Mouse (Mus musculus) E14TG2a.4 (cell line): Measurements from ENCODE around the gene Gm1123.

ENCODE experiments used
- H3K27me3 ChIP-seq: 2 replicates; pipeline ENCODE4 v1.6.1; 2014; ENCODE audit warnings: low read length, control low read depth; ENCODE audit not compliant: insufficient read depth
- H3K36me3 ChIP-seq: 2 replicates; pipeline ENCODE4 v1.6.1; 2014; ENCODE audit warnings: low read length, control low read depth; ENCODE audit not compliant: insufficient read depth
- H3K4me1 ChIP-seq: replicated peaks from 2 replicates; pipeline ENCODE4 v1.6.1; 2014; ENCODE audit warnings: low read depth, low read length, control low read depth
- H3K4me3 ChIP-seq: replicated peaks from 2 replicates; pipeline ENCODE4 v1.5.1; 2014; ENCODE audit warnings: mild to moderate bottlenecking, low read length
- H3K9me3 ChIP-seq: 2 replicates; pipeline ENCODE4 v1.6.1; 2014; ENCODE audit warnings: low read length, control low read depth
- CTCF ChIP-seq: conservative IDR thresholded peaks from 2 replicates; pipeline ENCODE4 v1.5.1; 2014; ENCODE audit warnings: low read length
- NANOG ChIP-seq: IDR thresholded peaks from 2 replicates; pipeline ENCODE4 v1.6.1; 2014; ENCODE audit warnings: borderline replicate concordance, low read length, mixed read lengths
- POU5F1 ChIP-seq: IDR thresholded peaks from 2 replicates; pipeline ENCODE4 v1.6.1; 2014; ENCODE audit warnings: low read length, borderline replicate concordance

Gm1123 gene

DNA sequence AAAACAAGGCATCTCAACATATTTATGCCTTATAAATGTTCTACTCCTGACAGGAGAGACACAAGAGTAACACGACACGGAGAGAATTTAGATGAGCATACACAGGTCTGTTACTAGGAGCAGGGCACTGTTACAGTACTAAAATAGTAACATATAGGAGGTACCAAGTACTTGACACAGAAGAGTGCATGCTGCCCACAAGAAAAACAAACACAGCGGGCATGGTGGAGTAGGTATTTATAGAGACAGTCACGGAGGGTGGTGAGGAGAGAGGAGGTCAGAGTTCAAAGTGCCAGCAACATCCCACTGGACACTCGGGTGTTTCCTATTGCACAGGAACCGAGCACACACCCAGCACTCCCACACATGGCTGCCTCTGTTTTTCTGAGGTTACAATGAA is 14.2 kb upstream of the Gm1123 start:
- H3K4me3 ChIP-seq, result no peak overlapping the region
- H3K9me3 ChIP-seq, result no peaks in the 10 kb centered on the region
- no peaks in the 10 kb centered on the region; the same call in 1 of the 2 replicates for H3K4me1 ChIP-seq
- H3K27me3 ChIP-seq, result no peaks in the 10 kb centered on the region
- no peak for TF ChIP-seq CTCF
- no peak for TF ChIP-seq NANOG
- no peak for TF ChIP-seq POU5F1
- H3K36me3 ChIP-seq, result peaks cover 79% of the 10 kb centered on the region

GRCm38 (mm10) chr9:99048724-99049250 is 13.3 kb upstream of the Gm1123 start:
- no peak for TF ChIP-seq CTCF
- no peak for TF ChIP-seq NANOG
- no peak for TF ChIP-seq POU5F1
- no peak overlapping the region for H3K4me3 ChIP-seq

DNA sequence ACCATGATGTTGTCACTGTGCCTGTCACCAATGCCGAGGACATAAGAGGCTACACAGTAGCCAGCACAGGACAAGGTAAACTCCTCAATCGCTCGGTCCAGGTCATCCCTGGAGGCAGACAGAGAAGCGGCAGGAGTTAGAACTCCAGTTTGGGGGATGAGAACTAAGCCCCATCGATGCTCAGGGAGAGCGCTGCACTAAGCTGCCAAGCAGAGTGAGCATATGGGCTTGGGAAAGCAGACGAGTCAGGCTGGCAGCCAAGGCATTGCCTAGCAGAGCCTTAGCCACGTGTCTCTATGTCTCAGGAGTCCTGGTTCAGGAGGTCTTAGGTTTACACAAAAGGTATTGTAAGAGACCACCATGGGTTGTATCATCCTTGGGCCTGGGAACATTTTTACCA is 9.2 kb upstream of the Gm1123 start:
- Histone ChIP-seq H3K36me3 (peaks cover 83% of the 10 kb centered on the region), H3K4me3 (no peak overlapping the region), H3K27me3 (no peaks in the 10 kb centered on the region), H3K4me1 (no peaks in the 10 kb centered on the region; the same call in none of the 2 replicates), H3K9me3 (no peaks in the 10 kb centered on the region)
- TF ChIP-seq CTCF (no peak), NANOG (no peak), POU5F1 (no peak)

More at GRCm38 (mm10) chr9:99048724-99049250, 13.3 kb upstream of the Gm1123 start:
- no peaks in the 10 kb centered on the region for H3K27me3 ChIP-seq
- H3K4me1 ChIP-seq, result no peaks in the 10 kb centered on the region; the same call in 1 of the 2 replicates
- peaks cover 79% of the 10 kb centered on the region for H3K36me3 ChIP-seq
- H3K9me3 ChIP-seq, result no peaks in the 10 kb centered on the region

DNA sequence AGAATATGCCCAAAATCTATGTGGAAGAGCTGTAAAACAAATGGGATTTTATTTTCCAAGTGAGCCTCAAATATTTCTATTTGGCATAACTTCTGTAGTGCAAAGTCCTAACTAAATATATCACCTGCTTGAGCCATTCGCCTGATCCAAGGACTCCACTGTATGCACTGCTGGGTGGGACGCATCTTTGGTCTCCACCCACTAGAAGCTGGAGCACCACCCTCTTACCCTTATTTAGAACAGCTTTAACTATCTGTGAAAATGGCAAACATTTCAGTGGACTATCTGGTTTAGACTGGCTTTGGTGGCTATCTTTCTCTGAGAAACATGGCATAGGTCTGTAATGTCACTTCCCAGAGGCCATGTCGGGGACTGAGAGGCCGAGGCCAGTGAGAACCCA is 7.1 kb upstream of the Gm1123 start:
- Histone ChIP-seq H3K36me3 (peaks cover 92% of the 10 kb centered on the region), H3K4me1 (no peaks in the 10 kb centered on the region; the same call in 1 of the 2 replicates), H3K27me3 (no peaks in the 10 kb centered on the region), H3K4me3 (no peak overlapping the region), H3K9me3 (no peaks in the 10 kb centered on the region)
- TF ChIP-seq CTCF (no peak), NANOG (no peak), POU5F1 (no peak)

- Histone ChIP-seq H3K4me1 (no peaks in the 10 kb centered on the region; the same call in 1 of the 2 replicates), H3K9me3 (no peaks in the 10 kb centered on the region), H3K27me3 (no peaks in the 10 kb centered on the region), H3K4me3 (no peak overlapping the region), H3K36me3 (peaks cover 90% of the 10 kb centered on the region)
- TF ChIP-seq NANOG (no peak), CTCF (no peak), POU5F1 (no peak)
Observed at GRCm38 (mm10) chr9:99041994-99042393, 6.5 kb upstream of the Gm1123 start.

- H3K27me3 ChIP-seq, result no peaks in the 10 kb centered on the region
- H3K36me3 ChIP-seq, result peaks cover 21% of the 10 kb centered on the region
- no peaks in the 10 kb centered on the region for H3K9me3 ChIP-seq
- no peak overlapping the region for H3K4me3 ChIP-seq
- H3K4me1 ChIP-seq, result peaks cover 14% of the 10 kb centered on the region
- TF ChIP-seq NANOG (no peak), CTCF (no peak), POU5F1 (no peak)
Observed at GRCm38 (mm10) chr9:99034111-99034510, 1.4 kb downstream of the Gm1123 start.

- Histone ChIP-seq H3K9me3 (no peaks in the 10 kb centered on the region), H3K36me3 (0 out of 2 replicates have a peak, but pooled peaks cover 4% of the 10 kb centered on the region), H3K27me3 (no peaks in the 10 kb centered on the region), H3K4me3 (no peak overlapping the region), H3K4me1 (peaks cover 14% of the 10 kb centered on the region)
- TF ChIP-seq CTCF (no peak), NANOG (no peak), POU5F1 (no peak)
Observed at GRCm38 (mm10) chr9:99032031-99032430, 3.5 kb downstream of the Gm1123 start.

DNA sequence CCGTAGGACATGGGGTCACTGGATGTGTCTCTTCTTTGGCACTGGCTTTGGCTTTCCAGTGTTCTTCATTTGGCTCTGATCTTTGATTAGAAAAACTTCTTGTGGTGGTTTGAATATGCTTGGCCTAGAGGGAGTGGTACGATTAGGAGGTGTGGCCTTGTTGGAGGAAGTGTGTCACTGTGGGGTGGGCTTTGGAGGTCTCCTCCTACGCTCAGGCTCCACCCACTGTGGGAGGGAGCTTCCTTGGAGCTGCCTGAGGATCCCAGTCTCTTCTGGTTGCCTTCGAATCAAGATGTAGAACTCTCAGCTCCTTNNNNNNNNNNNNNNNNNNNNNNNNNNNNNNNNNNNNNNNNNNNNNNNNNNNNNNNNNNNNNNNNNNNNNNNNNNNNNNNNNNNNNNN is 13.8 kb downstream of the Gm1123 start:
- Histone ChIP-seq H3K27me3 (no peaks in the 10 kb centered on the region), H3K4me1 (peaks cover 8% of the 10 kb centered on the region), H3K36me3 (no peaks in the 10 kb centered on the region), H3K4me3 (no peak overlapping the region), H3K9me3 (no peaks in the 10 kb centered on the region)
- no peak for TF ChIP-seq POU5F1
- no peak for TF ChIP-seq CTCF
- TF ChIP-seq NANOG, result no peak

DNA sequence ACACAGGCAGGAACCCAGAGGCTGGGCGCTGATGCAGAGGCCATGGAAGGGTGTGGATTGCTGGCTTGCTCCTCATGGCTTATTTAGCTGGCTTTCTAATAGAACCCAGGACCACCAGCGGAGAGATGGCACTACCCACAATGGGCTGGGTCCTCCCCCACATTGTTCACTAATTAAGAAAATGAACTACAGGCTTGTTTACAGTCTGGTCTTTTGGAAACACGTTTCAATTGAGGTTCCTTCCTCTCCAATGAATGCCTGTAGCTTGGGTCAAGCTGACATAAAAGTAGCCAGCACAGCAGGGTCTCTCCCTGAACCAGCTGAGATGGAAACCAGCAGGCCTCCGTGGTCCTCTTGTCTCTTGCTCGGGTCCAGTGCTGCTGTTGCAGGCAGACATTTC is 14.3 kb downstream of the Gm1123 start:
- H3K36me3 ChIP-seq, result no peaks in the 10 kb centered on the region
- H3K4me1 ChIP-seq, result peaks cover 8% of the 10 kb centered on the region
- H3K27me3 ChIP-seq, result no peaks in the 10 kb centered on the region
- no peak overlapping the region for H3K4me3 ChIP-seq
- no peaks in the 10 kb centered on the region for H3K9me3 ChIP-seq
- TF ChIP-seq NANOG (no peak), POU5F1 (no peak), CTCF (no peak)
